10 mouse cellular contexts compared by ENCODE assay signal in genomic region chr9:22226389-22226673, GRCm38 (mm10). TPM values are rescaled to one million over a fixed set of nuclear protein-coding genes. Genes with fewer than 3 reads are reported as not detected.
DNase-seq lines count a peak whose midpoint lies in the region; ATAC-seq and TF ChIP-seq lines count a peak whose summit lies in the region.
"Not testable (repeated sequence)": the region's sequence is repeated elsewhere in the genome, so short reads cannot be mapped to it uniquely, and the experiment has no call there.
"Had no signal": no experiment of that assay in that cellular context is flagged by ENCODE, and none has a peak within 500 bp of the region (broad histone marks: within the 10 kb centered on the region; RNA-seq: fewer than 3 reads in every experiment).

No protein-coding gene starts in this region.

- peak overlapping the region; percentile 76 for H3K4me2 ChIP-seq in embryonic facial prominence, embryonic 13.5 days
- peak overlapping the region; percentile 64 for H3K4me2 ChIP-seq in hindbrain, embryonic 14.5 days (replicated peaks)
- peak overlapping the region; percentile 72 for H3K4me2 ChIP-seq in liver, postnatal 0 days (ENCODE audit: low read depth, low read length)
- H3K4me2 ChIP-seq in midbrain, embryonic 16.5 days (ENCODE audit: low read length) = peak overlapping the region; percentile 86
- peak overlapping the region; percentile 61 for H3K4me2 ChIP-seq in stomach, postnatal 0 days (replicated peaks; ENCODE audit: low read depth)

- not testable (repeated sequence) for TF ChIP-seq CTCF in ES-Bruce4 (IDR thresholded peaks at IDR 0.05; ENCODE audit: low read depth, low read length); liver, postnatal 0 days (IDR thresholded peaks at IDR 0.05; ENCODE audit: low read depth); stomach, postnatal 0 days (IDR thresholded peaks at IDR 0.05; ENCODE audit: low read depth)
- peak; percentile 16; the same call in 1 of the 2 replicates for TF ChIP-seq CTCF in gastrocnemius, adult 2 months (IDR thresholded peaks at IDR 0.05)
- peak; percentile 2; the same call in 1 of the 2 replicates for TF ChIP-seq CTCF in left cerebral cortex, adult 2 months (IDR thresholded peaks at IDR 0.05)

- H3K9ac ChIP-seq in ES-Bruce4 (ENCODE audit: low read depth, poor library complexity, severe bottlenecking) = peak overlapping the region; percentile 38
- peak overlapping the region; percentile 83 for H3K9ac ChIP-seq in embryonic facial prominence, embryonic 13.5 days
- H3K9ac ChIP-seq in hindbrain, embryonic 14.5 days; liver, postnatal 0 days (replicated peaks); midbrain, embryonic 16.5 days (ENCODE audit: low read depth, low read length); stomach, postnatal 0 days (ENCODE audit: low read length): not testable (repeated sequence)

- not testable (repeated sequence) for TF ChIP-seq POLR2A in ES-Bruce4 (IDR thresholded peaks at IDR 0.05; ENCODE audit: insufficient read depth, low read length)

- intact Hi-C loops in gastrocnemius, adult 2 months (cut with DNase I) = loop anchor here (5.0 to 10.0 kb wide), 3 partner anchors 69 to 188 kb away; partner anchors contain the start of genes 9530077C05Rik and Pigyl
- intact Hi-C loops in left cerebral cortex, adult 2 months (cut with DNase I) = not testable (repeated sequence)

- ATAC-seq in embryonic facial prominence, embryonic 13.5 days (ENCODE audit: insufficient number of reproducible peaks, insufficient read depth, low FRiP score, low TSS enrichment, low read depth); hindbrain, embryonic 14.5 days (ENCODE audit: low FRiP score); liver, postnatal 0 days; midbrain, embryonic 16.5 days; stomach, postnatal 0 days (ENCODE audit: low FRiP score, low TSS enrichment): not testable (repeated sequence)

- DNase-seq in gastrocnemius, adult 2 months; hindbrain, embryonic 14.5 days (ENCODE audit: low spot score); left cerebral cortex, adult 2 months (ENCODE audit: extremely low spot score in 1 of 2, low spot score in 2 of 2); liver, postnatal 0 days; stomach, postnatal 0 days (ENCODE audit: low spot score): not testable (repeated sequence)

- H3K27me3 ChIP-seq in ES-Bruce4 (ENCODE audit: control insufficient read depth, insufficient read depth, low read length, poor library complexity, severe bottlenecking); embryonic facial prominence, embryonic 13.5 days; hindbrain, embryonic 14.5 days (ENCODE audit: control insufficient read depth, insufficient read depth, low read length); liver, postnatal 0 days (ENCODE audit: insufficient read depth, low read length); midbrain, embryonic 16.5 days (ENCODE audit: control insufficient read depth, insufficient read depth, low read depth, low read length); stomach, postnatal 0 days (ENCODE audit: control insufficient read depth, insufficient read depth, low read length): not testable (repeated sequence)

- 65% methylated on average over 7 of the region's 7 CpGs for WGBS in embryonic facial prominence, embryonic 13.5 days
- 67% methylated on average over 7 of the region's 7 CpGs for WGBS in hindbrain, embryonic 14.5 days
- WGBS in liver, postnatal 0 days (ENCODE audit: insufficient replicate concordance) = 59% methylated on average over 5 of the region's 7 CpGs
- 82% methylated on average over 7 of the region's 7 CpGs for WGBS in midbrain, embryonic 16.5 days
- 46% methylated on average over 7 of the region's 7 CpGs for WGBS in stomach, postnatal 0 days

- H3K27ac ChIP-seq in ES-Bruce4 (ENCODE audit: insufficient read depth, low read length); embryonic facial prominence, embryonic 13.5 days; hindbrain, embryonic 14.5 days; left cerebral cortex, adult 2 months; midbrain, embryonic 16.5 days (ENCODE audit: low read length): not testable (repeated sequence)
- H3K27ac ChIP-seq in gastrocnemius, adult 2 months = peak overlapping the region; percentile 94
- H3K27ac ChIP-seq in liver, postnatal 0 days (ENCODE audit: low read depth) = peak overlapping the region; percentile 94; the same call in 1 of the 2 replicates
- H3K27ac ChIP-seq in stomach, postnatal 0 days (replicated peaks) = peak overlapping the region; percentile 94

- H3K4me3 ChIP-seq in ES-Bruce4 (ENCODE audit: low read depth, low read length) = peak overlapping the region; percentile 65
- H3K4me3 ChIP-seq in embryonic facial prominence, embryonic 13.5 days = peak overlapping the region; percentile 77
- peak overlapping the region; percentile 94 for H3K4me3 ChIP-seq in gastrocnemius, adult 2 months
- peak overlapping the region; percentile 62 for H3K4me3 ChIP-seq in hindbrain, embryonic 14.5 days (replicated peaks; ENCODE audit: low read length)
- H3K4me3 ChIP-seq in left cerebral cortex, adult 2 months = peak overlapping the region; percentile 55
- H3K4me3 ChIP-seq in liver, postnatal 0 days (ENCODE audit: low read depth, low read length) = peak overlapping the region; percentile 77
- peak overlapping the region; percentile 77 for H3K4me3 ChIP-seq in midbrain, embryonic 16.5 days (ENCODE audit: low read depth, low read length)
- H3K4me3 ChIP-seq in stomach, postnatal 0 days (ENCODE audit: low read depth, low read length) = peak overlapping the region; percentile 65

- not testable (repeated sequence) for H3K9me3 ChIP-seq in ES-Bruce4 (replicated peaks; ENCODE audit: control insufficient read depth, insufficient read depth, low read length, poor library complexity, severe bottlenecking); embryonic facial prominence, embryonic 13.5 days; hindbrain, embryonic 14.5 days (ENCODE audit: control insufficient read depth, low read length); liver, postnatal 0 days (ENCODE audit: low read length); midbrain, embryonic 16.5 days (replicated peaks; ENCODE audit: control insufficient read depth, low read length, poor library complexity, severe bottlenecking); stomach, postnatal 0 days (ENCODE audit: control insufficient read depth, low read length)

- H3K36me3 ChIP-seq in ES-Bruce4 (ENCODE audit: control insufficient read depth, insufficient read depth, low read length, poor library complexity, severe bottlenecking); embryonic facial prominence, embryonic 13.5 days; hindbrain, embryonic 14.5 days (replicated peaks; ENCODE audit: control insufficient read depth, insufficient read depth); liver, postnatal 0 days (replicated peaks; ENCODE audit: insufficient read depth, low read length); midbrain, embryonic 16.5 days (ENCODE audit: control insufficient read depth, insufficient read depth, low read length); stomach, postnatal 0 days (ENCODE audit: control insufficient read depth, insufficient read depth, low read length): not testable (repeated sequence)

- H3K4me1 ChIP-seq in ES-Bruce4 (ENCODE audit: control insufficient read depth, insufficient read depth, low read length); embryonic facial prominence, embryonic 13.5 days; hindbrain, embryonic 14.5 days (replicated peaks; ENCODE audit: control insufficient read depth, insufficient read depth, low read length); liver, postnatal 0 days (ENCODE audit: insufficient read depth); midbrain, embryonic 16.5 days (ENCODE audit: control insufficient read depth, insufficient read depth, low read length); stomach, postnatal 0 days (replicated peaks; ENCODE audit: control insufficient read depth, insufficient read depth): not testable (repeated sequence)

- not testable (repeated sequence) for TF ChIP-seq EP300 in ES-Bruce4 (IDR thresholded peaks at IDR 0.05; ENCODE audit: insufficient read depth, low read depth, low read length); liver, postnatal 0 days (IDR thresholded peaks at IDR 0.05; ENCODE audit: low read depth); stomach, postnatal 0 days (optimal IDR thresholded peaks at IDR 0.05)

RNA-seq across cellular contexts. Expression of gene Zfp809, which starts 0.8 kb away (rescaled TPM):
- 34.4 and 41.6 TPM in 2 replicates for polyA plus RNA-seq in ES-Bruce4 (2011; ENCODE audit: insufficient read depth, insufficient read length, low read depth, missing spikeins)
- polyA plus RNA-seq in embryonic facial prominence, embryonic 13.5 days (2015; fragmentation: Nextera tagmentation; extraction: Ambion mirVana) = 19.5 and 19.7 TPM in 2 replicates
- 1 to 10 TPM; 7.0 to 7.2 TPM for total RNA-seq in gastrocnemius, adult 2 months (2021)
- polyA plus RNA-seq in hindbrain, embryonic 14.5 days (2014; fragmentation: Nextera tagmentation; extraction: Ambion mirVana) = 10.5 and 11.5 TPM in 2 replicates
- 10 to 100 TPM; 21.4 to 21.8 TPM for total RNA-seq in left cerebral cortex, adult 2 months (2021)
- polyA plus RNA-seq in liver, postnatal 0 days (2015; fragmentation: Nextera tagmentation; extraction: Ambion mirVana) = 4.2 and 4.4 TPM in 2 replicates
- polyA plus RNA-seq in midbrain, embryonic 16.5 days (2015; fragmentation: Nextera tagmentation; extraction: Ambion mirVana) = 8.7 and 11.4 TPM in 2 replicates
- 12.2 and 12.9 TPM in 2 replicates for polyA plus RNA-seq in stomach, postnatal 0 days (2015; fragmentation: Nextera tagmentation; extraction: Ambion mirVana)

RNA-seq across cellular contexts. Expression of gene Zfp599, which starts 33.4 kb away (rescaled TPM):
- polyA plus RNA-seq in ES-Bruce4 (2011; ENCODE audit: insufficient read depth, insufficient read length, low read depth, missing spikeins) = 10.8 and 11.4 TPM in 2 replicates
- 7.6 and 8.4 TPM in 2 replicates for polyA plus RNA-seq in embryonic facial prominence, embryonic 13.5 days (2015; fragmentation: Nextera tagmentation; extraction: Ambion mirVana)
- not detected for total RNA-seq in gastrocnemius, adult 2 months (2021)
- polyA plus RNA-seq in hindbrain, embryonic 14.5 days (2014; fragmentation: Nextera tagmentation; extraction: Ambion mirVana) = 8.5 and 8.6 TPM in 2 replicates
- 1 to 10 TPM; 3.7 to 4.5 TPM for total RNA-seq in left cerebral cortex, adult 2 months (2021)
- 0.69 and 0.99 TPM in 2 replicates for polyA plus RNA-seq in liver, postnatal 0 days (2015; fragmentation: Nextera tagmentation; extraction: Ambion mirVana)
- 11.9 and 12.0 TPM in 2 replicates for polyA plus RNA-seq in midbrain, embryonic 16.5 days (2015; fragmentation: Nextera tagmentation; extraction: Ambion mirVana)
- 1.2 and 1.4 TPM in 2 replicates for polyA plus RNA-seq in stomach, postnatal 0 days (2015; fragmentation: Nextera tagmentation; extraction: Ambion mirVana)

RNA-seq across cellular contexts. Expression of gene Zfp872, which starts 38.4 kb away (rescaled TPM):
- polyA plus RNA-seq in ES-Bruce4 (2011; ENCODE audit: insufficient read depth, insufficient read length, low read depth, missing spikeins) = 1.2 and 1.4 TPM in 2 replicates
- 0.14 and 0.15 TPM in 2 replicates for polyA plus RNA-seq in embryonic facial prominence, embryonic 13.5 days (2015; fragmentation: Nextera tagmentation; extraction: Ambion mirVana)
- not detected for total RNA-seq in gastrocnemius, adult 2 months (2021)
- 0.43 and 0.69 TPM in 2 replicates for polyA plus RNA-seq in hindbrain, embryonic 14.5 days (2014; fragmentation: Nextera tagmentation; extraction: Ambion mirVana)
- not detected for total RNA-seq in left cerebral cortex, adult 2 months (2021)
- 0.04 TPM in 2 replicates for polyA plus RNA-seq in liver, postnatal 0 days (2015; fragmentation: Nextera tagmentation; extraction: Ambion mirVana)
- 0.72 and 0.85 TPM in 2 replicates for polyA plus RNA-seq in midbrain, embryonic 16.5 days (2015; fragmentation: Nextera tagmentation; extraction: Ambion mirVana)
- polyA plus RNA-seq in stomach, postnatal 0 days (2015; fragmentation: Nextera tagmentation; extraction: Ambion mirVana) = 0.47 and 0.61 TPM in 2 replicates
- total RNA-seq: granulocyte monocyte progenitor cell, adult 5-6 weeks had no signal
- polyA plus RNA-seq: CD4-positive, CD25-positive, alpha-beta regulatory T cell, adult 4 months had no signal
